Mouse (Mus musculus) megakaryocyte, adult 5-6 weeks (primary cell): Measurements from ENCODE around the gene Stra8. TPM values are rescaled to one million over a fixed set of nuclear protein-coding genes. Genes with fewer than 3 reads are reported as not detected.

Experiments used
- ATAC-seq: 2 replicates; pipeline ENCODE4 v1.8.0; 2016; ENCODE audit warnings: mild to moderate bottlenecking, inconsistent platforms; ENCODE audit not compliant: poor library complexity, severe bottlenecking
- total RNA-seq, 2 experiments: library from RNA; stranded (forward) in 1 of 2; stranded (reverse) in 1 of 2; fragments of 153-499, 151-499 nt in 1 of 2; fragments of 221-1000, 200-1000 nt in 1 of 2; gene quantifications; 2 replicates each; pipeline versions ENCODE4 v1.2.3 to v1.2.4; 2015 to 2017

Stra8 gene
- total RNA-seq, 2 experiments from 2014 or later: not detected

DNA sequence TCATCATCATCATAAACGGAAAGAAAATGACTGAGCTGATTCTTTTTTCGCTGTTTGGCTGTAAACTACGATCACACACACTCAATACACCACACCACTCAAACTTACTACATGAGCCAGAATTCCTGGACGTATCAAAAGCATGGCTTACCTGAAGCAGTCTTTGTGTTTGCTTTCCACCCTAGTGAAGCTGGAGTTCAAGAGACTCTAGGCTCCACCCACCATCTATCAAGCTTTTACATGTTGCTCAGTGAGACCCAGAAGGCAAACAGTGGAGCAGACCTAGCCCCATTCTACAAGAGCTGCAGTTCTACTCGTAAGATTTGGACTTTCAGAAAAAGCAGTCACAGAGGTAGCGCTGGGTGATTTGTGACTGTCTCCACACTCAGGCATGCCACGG lies 17.4 kb upstream of the Stra8 start:
- ATAC-seq: no peak

DNA sequence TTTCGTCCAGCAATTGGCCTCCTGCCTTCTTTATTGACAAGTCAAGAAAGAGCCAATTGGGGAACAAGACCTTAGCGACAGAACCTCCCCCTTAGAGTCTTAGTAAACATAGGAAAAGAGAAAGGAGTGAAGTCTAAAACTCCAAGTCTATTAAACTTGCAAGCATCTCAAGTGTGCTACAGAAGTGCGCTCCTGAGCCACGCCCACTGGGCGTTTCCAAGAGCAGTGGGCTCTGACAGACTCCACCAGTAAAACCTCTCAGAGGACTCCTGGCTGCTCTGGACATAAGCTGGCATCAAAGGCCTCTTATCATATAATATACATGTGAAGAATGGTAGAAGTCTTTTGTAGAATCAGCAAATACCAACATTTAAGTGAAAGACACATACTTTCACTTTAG lies 16.5 kb upstream of the Stra8 start:
- no peak for ATAC-seq

DNA sequence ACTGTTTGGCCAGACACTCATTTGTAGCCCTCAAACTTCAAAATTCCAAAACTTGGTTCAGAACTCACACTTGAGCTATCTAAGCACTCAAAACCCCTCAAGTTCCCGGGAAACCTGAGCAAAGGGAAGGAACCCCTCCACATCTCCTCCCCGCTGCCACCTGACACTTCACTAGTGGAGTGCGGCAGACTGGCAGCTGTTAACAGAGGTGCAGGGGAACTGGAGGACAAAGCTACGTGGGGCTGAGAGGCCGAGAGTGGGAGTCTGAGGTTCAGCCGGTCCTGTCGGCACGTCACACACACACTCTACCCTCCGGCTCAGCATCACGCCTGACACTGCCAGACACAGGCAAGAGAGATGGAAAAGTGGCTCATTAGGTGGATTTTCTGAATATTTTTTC lies 16.1 kb upstream of the Stra8 start:
- ATAC-seq: no peak

DNA sequence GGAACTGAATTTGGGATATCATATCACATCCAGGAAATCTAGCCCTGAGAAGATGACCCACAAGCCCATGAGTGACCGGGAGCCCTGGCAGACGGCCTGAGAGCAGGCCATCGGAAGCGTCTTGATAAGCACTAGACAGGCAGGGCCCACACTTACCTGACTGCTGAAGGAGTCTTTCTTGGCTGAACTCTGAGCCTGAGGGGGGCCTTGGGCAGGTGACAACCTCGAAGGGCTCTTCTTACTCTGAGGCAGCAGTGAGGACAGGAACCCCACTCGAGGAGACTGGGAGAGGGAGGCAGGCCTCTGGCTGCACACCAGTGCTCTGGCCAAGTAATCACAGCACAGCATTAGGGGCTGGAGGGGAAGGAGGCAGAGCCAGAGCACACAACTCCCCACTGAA lies 15.6 kb upstream of the Stra8 start:
- no peak for ATAC-seq

DNA sequence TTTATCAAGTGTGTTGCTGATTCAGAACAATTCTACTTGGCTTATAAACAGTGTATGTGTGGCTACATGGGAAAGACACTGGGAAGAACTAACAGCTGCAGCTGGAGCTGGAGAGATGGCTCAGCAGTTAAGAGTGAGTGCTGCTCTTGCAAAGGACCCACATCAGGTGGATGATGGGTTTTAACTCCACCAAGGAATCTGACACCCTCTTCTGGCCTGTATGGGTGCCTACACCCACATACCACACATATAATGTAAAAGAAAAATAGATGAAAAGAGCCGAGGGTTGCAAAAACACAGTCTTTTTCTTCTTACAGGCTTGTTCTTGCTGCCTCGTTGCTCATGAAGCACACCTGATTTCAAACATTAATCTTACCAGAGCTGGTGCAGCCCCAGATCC lies 13.8 kb upstream of the Stra8 start:
- no peak for ATAC-seq

DNA sequence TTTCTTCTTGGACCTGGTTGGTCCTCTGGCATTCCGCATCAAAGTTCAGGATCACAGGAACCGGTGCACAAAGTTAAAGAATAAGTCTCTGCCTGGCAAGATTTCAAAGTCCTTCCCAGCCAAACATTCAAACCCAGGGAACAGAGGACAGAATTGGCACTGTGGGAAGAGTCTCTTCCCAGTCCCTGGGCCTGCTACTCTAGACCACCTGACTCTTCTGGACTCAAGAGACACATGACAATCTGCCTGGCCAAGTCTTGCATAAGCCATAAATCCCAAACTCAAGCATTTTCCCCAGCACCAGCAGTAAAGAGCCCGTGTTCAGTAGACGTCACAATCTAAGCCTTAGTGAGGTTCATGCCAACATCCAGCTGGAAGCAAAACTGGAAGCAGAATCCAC lies 13.3 kb upstream of the Stra8 start:
- ATAC-seq: no peak

DNA sequence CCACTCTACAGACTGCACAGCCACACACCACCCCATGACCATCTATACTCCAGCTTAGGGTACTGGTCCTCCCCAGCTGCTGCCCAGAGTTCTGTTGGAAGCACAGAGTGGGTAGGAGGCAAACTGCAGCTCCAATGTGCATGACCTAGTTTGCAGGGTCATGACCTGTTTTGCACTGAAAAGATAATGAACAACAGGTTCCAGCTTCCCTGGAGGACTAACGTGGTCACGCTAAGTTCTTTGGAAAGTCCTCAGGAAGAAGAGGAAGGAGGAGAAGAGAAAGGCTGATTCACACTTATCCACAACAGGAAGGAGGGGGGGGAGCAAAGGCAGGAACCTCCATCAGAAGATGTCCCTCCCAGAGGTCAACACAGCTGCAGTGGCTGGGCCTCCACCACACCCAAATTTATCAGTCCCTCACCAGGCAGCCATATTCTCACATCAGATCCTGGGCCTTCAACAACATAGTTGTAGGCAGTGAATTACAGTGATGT lies 12.8 kb upstream of the Stra8 start:
- ATAC-seq: no peak

DNA sequence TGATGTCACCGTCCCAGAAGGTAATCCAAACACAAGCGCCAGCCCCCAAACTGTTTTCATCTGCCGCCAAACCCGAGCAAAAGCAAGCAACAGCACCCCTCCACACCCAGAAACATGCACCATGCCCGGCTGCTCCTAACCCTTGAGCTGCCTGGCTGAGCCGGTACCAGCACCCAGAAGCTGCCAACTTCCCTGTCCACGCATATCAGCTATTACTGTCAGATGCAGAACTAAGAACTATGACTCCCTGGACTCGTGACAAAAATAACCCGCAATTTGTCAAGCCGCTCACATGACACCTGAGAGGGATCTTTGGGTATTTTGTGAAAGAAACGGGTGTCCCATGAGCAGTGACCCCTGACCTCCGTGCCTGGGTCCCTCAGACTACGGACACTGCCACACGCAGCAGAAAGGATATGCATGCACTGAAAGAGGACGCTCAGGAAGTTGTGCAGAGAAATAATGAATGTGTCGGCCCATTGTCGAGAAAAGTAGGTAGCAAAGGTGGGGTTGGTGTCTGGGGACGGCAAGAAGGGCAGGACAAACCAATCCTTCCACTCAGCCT lies 12.2 kb upstream of the Stra8 start:
- ATAC-seq: no peak

DNA sequence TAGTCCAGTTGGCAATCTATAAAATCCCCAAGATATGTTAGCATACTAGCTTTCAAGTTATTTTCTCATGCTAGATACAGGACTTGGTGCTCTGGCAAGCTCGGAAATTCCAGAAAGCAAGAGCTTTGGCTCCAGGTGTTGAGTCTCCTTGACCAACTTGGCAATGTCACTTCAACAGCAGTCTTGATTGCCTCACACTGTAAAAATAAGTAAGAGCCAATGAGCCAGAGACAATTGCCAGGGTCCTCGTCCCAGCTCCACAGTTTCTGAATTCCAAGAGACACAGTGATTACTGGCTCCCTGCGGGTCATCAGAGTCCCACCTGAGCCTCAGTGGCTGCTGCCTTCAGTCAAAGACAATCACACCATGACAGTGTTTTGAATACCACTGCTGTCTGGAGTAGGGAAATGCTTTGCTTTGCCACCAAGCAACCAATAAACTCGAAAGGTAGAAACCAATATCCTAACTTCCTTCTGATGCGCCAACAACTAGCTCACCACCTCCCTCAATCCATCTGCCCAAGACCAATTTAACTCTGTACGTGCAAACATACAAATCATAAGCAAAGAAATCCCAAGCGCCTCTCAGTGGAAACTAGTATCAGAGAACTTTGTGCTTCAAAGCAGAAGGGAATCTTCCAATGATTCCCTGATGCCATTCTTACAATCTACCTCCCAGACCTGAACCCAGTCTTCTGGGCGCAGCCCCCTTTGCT lies 10.2 kb upstream of the Stra8 start:
- no peak for ATAC-seq

DNA sequence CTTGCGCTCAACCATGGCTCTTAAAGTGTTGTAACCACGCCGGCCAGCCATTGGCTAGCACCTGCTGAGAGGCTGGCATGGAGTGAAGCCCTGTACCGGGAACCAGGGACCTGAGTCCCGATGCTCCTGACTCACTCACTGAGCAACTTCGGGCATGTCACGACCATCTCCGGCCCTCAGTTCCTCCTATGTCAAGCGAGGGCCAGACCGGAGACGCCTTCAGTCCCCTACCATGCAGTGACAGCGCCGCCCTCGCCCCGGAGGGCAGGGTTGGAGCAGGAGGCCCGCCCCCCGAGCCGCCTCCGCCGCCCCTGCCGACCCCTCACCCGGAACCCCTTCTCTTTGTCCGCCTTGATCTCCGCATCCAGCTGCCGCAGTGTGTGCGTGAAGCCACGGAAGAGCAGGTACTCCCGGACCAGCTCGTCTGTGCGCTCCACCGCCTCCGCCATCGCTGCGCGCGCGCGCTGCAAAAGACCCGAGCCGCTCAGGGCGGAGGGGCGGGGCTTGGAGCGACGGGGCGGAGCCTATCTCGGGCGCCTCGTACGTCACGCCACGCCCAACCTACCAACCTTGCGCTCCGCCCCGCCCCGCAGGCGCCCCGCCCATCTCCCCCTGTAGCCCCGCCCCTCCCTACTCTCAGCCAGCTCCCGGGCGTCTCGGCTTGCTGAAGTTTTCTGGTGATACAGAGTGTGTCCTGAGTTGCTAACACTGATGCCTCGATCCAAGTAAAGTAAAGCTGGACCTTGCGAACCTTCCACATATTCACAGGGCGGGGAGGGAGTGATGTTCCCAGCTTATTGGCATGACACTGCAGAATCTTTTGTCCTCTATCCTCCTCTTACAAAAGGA lies 9.4 kb upstream of the Stra8 start, which contains the start of gene Wdr91:
TSS of gene Wdr91 (minus strand) at position 506 of the 849 bp plus-strand sequence.
- ATAC-seq: peak; percentile 90

DNA sequence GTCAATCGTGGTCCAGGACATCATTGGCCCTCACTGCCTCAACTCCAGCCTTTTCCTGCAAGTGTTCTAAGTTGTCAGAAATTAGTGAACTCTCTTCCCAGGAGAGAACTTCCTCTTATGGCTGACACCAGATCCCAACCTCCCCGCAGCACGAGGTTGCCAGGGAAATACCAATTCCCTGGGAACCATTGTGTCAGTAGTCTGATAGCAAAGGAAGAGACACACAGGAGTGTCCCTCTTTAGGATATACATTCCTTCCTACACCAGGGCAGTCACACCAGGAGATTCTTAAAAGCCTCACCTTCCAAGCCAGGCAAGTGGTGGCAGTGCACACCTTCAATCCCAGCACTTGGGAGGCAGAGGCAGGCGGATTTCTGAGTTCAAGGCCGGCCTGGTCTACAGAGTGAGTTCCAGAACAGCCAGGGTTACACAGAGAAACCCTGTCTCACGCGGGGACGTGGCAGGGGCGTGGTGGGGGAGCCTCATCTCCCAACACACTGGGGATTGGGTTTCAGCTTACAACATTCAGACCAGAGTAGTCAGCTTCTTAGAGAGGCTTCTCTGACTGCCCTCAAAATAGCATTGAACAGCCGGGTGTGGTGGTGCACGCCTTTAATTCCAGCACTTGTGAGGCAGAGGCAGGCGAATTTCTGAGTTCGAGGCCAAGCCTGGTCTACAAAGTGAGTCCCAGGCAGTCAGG lies 6.5 kb upstream of the Stra8 start:
- no peak for ATAC-seq

DNA sequence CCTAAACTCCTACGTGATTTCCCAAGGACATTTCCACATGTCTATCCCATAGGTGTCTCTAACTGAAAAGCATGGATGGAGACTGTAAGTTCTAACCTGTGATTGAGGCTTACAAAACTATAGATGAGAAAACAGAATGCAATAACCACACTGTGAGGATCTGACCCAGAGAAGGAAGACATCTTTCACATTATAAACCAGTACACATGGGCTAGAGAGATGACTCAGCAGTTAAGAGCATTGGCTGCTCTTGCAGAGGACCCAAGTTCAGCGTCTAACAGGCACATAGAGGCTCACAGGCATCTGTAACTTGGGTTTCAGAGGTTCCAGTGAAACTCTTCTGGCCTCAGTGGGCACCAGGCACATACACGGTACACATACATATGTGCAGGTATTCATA lies 5.5 kb upstream of the Stra8 start:
- no peak for ATAC-seq

DNA sequence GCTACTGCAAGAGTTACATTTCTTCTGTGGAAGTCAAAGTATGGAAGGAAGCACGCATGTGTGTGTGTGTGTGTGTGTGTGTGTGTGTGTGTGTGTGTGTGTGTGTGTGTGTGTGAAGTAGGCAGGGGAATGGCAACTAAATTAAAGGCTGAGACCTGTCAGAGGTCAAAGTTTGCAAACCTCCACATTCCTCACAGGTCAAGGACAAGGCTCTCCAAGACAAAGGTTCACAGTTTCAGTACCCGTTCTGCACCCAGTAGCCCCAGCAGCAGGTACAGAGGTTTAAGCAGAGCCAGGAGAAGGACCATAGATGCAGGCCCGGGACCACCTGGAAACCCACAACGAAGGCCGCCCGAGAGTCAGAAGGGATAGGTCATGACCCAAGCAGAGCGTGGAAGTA lies 817 bp upstream of the Stra8 start:
- no peak for ATAC-seq

DNA sequence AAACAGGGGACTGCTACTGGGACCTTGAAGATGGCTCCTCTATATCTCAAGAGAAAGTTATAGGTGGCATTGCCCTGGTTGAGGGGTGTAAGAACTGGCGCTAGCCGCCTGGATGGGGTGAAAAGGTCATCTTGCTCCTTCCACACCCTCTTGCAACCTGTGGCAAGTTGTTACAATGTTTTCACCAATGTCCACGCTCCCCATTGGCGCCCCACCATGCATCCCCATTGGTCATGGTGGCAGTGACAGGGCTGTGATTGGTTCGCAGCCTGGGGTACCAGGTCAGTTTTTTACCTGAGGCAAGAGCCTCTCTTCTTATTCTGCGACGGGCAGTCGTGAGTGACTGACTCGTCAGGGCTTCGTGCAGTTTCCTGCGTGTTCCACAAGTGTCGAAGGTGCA lies 668 bp downstream of the Stra8 start:
- ATAC-seq: no peak

DNA sequence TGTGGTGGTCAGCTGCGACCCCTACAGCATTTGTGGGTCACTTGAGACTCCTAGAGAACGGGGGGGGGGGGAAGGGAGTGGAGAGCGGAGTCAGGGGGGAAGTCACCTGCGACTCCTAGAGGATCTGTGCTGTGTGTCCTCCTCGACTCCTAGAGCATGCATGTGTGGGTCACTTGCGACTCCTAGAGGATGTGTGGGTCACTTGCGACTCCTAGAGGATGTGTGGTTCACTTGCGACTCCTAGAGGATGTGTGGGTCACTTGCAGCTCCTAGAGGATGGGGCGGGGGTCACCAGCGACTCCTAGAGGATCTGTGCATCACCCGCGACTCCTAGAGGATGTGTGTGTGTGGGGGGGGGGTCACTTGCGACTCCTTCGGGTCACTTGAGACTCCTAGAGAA lies 2.0 kb downstream of the Stra8 start:
- peak; percentile 93 for ATAC-seq

DNA sequence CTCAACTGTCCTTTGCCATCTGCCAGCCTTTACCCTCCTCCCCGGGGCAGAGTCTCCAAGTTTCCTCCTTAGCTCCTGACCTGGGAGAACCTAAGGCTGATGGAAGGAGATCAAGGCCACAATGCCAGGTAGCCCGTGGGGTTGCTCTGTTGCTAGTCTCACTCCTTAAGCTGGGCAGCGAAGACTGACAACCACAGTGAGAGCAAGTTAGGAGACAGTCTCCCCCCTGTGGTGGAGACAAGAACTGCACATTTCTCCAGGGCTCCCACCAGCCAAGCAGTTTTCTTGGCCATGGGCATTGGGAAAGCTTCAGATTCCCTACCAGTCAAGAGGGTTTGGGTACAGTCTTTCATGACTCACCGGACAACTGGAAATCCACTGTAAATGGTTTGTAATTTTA lies 7.2 kb downstream of the Stra8 start:
- peak; percentile 94 for ATAC-seq

DNA sequence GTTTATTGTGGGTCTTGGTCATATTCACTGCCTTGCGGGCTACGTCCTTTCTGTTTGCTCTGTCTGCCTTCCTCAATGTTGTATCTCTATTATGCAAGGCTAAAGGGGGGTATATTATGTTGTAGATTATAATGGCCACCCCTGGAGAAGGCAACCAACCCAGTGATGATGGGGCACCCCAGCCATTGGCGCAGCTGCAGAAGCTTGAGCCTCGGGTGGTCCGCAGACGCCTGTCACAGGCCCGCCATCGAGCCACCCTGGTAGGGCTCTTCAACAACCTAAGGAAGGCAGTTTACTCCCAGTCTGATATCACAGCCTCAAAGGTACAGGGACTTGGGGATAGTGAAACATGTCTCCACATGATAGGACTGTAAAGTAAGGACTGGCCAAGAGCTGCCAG lies 7.6 kb downstream of the Stra8 start:
- no peak for ATAC-seq

DNA sequence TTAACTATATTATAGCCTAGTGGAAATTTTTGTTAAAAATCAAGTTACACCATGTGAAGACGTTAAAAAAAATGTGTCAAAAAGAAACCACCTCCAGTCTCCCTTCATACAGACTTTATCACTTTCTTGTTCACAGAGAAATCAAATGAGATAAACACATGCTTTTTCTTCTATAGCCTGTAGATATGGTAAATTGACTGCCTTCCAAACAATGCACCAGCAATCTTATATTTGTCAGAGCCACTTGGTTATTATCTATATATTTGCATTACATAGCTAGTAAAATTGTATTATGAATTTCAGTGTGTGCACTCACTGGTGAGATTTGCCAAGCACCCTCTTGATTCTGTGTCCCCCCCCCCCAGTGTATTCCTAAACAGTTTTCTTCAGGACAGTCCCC lies 12.7 kb downstream of the Stra8 start:
- ATAC-seq: no peak

DNA sequence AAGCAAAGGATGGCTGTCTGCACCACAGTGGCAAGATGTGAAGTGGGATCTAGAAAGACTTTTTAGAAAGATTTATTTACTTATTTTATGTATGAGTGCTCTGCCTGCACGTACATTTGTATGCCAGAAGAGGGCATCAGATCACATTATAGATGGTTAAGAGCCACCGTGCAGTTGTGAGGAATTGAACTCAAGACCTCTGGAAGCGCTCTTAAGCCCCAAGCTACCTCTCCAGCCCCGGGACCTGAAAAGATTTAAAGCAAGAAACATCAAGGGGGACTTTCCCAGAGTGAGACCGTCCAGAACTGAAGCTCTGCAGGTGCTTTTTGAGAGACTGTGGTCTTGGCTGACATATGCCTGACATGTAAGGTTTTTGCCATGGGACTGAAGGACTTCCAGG lies 16.8 kb downstream of the Stra8 start:
- ATAC-seq: no peak

DNA sequence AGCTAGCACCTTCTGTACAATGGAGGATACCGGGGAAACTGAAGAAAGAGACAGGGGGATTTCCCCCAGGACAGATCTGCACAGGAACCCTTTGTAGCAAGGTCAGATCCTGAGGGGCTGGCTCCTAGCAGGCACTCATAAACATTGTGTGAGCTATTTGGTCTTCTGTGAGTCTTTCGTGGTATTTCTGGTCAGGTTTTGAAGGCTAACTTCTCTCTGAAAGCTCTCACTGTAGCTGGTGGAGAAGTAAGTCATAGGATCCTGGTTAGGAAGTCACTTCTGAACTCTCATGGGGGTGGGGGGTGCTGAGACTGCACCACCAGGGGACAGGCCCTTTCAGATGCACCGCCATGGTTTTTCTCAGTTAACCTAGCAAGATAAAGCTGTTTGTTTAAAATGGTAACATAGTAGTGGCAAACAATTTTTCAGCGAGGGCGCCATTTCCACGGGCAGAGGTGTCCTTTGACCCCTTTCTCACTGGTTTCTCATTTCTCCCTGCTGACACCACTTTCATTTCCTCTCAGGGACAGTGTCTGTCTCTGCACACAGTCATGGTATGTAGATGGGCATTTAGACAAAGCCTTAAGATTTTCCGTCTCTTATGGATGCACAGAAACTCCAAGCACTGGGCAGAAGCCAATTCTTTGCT lies 18.4 kb downstream of the Stra8 start:
- ATAC-seq: peak; percentile 83

DNA sequence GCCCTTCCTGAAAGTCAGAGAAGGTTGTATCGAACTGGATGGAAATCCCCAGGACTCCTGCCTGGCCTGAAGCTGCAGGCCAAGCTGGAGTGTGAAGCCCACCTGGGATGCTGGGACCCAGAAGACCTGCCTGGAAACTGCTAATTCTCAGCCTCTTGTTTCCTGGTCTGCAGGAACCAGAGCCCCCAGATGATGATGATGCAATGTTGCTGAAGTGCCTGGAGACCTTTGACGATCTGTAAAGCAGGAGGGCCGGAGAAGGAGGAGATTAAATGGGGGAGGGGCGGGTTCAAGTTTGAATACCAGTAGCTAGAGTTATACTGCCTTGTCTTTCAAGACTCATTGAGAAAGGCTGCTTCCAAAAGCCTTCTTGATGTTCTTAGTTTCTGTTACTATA lies 19.0 kb downstream of the Stra8 start:
- peak; percentile 11; the same call in 1 of the 2 replicates for ATAC-seq
